Comparison of ENCODE assay signal across 8 mouse cellular contexts in the genomic region with DNA sequence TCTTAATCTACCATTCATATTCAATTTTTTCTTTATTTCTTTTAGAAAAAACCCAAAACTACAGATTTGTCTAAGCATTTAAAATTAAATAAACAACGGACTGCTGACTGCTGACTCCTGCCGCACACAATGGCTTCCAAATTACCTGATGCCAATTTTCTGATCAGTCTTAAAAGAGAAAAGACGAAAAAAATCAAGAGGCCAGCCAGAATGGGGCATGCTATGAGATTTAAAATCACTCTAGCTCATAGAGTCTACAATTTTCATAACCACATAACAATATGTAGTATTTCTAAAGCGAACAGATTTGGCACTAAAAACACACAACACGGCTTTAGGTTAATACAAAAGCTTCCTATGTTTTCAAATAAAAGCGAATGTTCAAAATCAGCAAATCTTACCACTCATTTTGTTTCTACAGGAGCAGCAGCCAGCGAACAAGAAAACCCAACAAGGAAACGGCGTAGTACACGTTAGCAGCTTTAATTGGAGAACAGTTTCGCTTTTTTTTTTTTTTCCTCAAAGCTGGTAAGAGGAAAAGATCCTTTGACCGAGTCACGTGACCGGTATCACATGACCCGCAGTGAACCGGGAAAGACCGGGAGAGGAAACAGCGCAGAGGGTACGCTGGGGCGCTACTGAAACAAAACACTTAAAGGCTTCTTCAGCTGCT.
A peak's percentile ranks its signal among the peaks of the same experiment; 100 is the strongest.
DNase-seq lines count a peak whose midpoint lies in the region; ATAC-seq lines count a peak whose summit lies in the region.

No protein-coding gene starts in this region.

- peak overlapping the region; percentile 77 for H3K9ac ChIP-seq in hindbrain, embryonic 13.5 days

- no peaks in the 10 kb centered on the region for H3K27me3 ChIP-seq in hindbrain, embryonic 13.5 days

- 4% methylated on average over 20 of the region's 20 CpGs for WGBS in hindbrain, embryonic 13.5 days

- peaks cover 4% of the 10 kb centered on the region for H3K36me3 ChIP-seq in hindbrain, embryonic 13.5 days

- H3K4me2 ChIP-seq in hindbrain, embryonic 13.5 days = peak overlapping the region; percentile 87

- peak; percentile 94 for ATAC-seq in hindbrain, embryonic 13.5 days (ENCODE audit: low FRiP score)

- DNase-seq in T-cell, adult 2 months (ENCODE audit: low spot score) = peak; percentile 54
- DNase-seq in cerebellum, postnatal 25 days = peak; percentile 88 to 94
- peak; percentile 63 to 76 for DNase-seq in frontal cortex, postnatal 25 days (ENCODE audit: low spot score in 2 of 2)
- peak; percentile 81 to 91 for DNase-seq in layer of hippocampus, postnatal 14 days (ENCODE audit: low spot score in 2 of 2)
- peak; percentile 95 for DNase-seq in lung, postnatal 10 days
- peak; percentile 69 for DNase-seq in ovary, postnatal 14 days (ENCODE audit: low spot score)
- DNase-seq in thymus, postnatal 10 days (ENCODE audit: low spot score in 2 of 2) = peak; percentile 78 to 83

- peaks cover 24% of the 10 kb centered on the region for H3K4me1 ChIP-seq in hindbrain, embryonic 13.5 days (replicated peaks)

- H3K4me3 ChIP-seq in hindbrain, embryonic 13.5 days = peak overlapping the region; percentile 54

- H3K9me3 ChIP-seq in hindbrain, embryonic 13.5 days = no peaks in the 10 kb centered on the region

- H3K27ac ChIP-seq in hindbrain, embryonic 13.5 days = peak overlapping the region; percentile 92

Comparison
In these comparisons a context has a peak if more than half of its experiments do, and no peak if none do; other contexts are left out.
1. Peak in every context shown above with its lines: DNase-seq, ATAC-seq, H3K4me3 ChIP-seq and H3K27ac ChIP-seq.